Comparison of ENCODE assay signal across 13 mouse cellular contexts in the genomic region with DNA sequence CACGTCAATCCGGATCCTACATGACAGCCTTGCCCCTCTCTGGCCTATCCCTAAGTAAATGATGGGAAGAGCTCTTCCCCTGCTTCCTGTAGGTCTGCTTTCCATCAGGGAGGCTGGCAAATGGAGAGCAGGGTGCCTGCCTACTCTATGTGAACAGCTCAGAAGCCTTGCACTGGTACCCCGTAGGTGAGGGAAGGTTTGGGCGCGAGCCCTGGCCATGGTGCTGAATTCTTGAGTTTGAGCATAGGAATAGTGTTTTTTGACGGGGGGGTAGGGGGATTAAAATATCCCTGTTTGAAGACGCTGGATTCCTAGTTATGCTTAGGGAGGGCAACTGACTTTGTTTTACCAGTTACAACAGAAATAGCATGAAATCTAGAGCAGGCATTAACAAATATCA.
DNase-seq lines count a peak whose midpoint lies in the region; ATAC-seq lines count a peak whose summit lies in the region.
"Had no signal": no experiment of that assay in that cellular context is flagged by ENCODE, and none has a peak within 500 bp of the region (broad histone marks: within the 10 kb centered on the region; RNA-seq: fewer than 3 reads in every experiment).

No protein-coding gene starts in this region.

- H3K4me3 ChIP-seq in liver, embryonic 11.5 days (ENCODE audit: low read depth, low read length) = no peak overlapping the region
- H3K4me3 ChIP-seq in embryonic facial prominence, embryonic 11.5 days (ENCODE audit: low read depth, low read length) = no peak overlapping the region
- H3K4me3 ChIP-seq: limb, embryonic 15.5 days had no signal

- no peak overlapping the region for H3K9ac ChIP-seq in liver, embryonic 11.5 days (ENCODE audit: low read depth, low read length)
- no peak overlapping the region for H3K9ac ChIP-seq in embryonic facial prominence, embryonic 11.5 days (replicated peaks; ENCODE audit: low read length)
- H3K9ac ChIP-seq: limb, embryonic 15.5 days had no signal

- no peak overlapping the region for H3K27ac ChIP-seq in liver, embryonic 11.5 days (ENCODE audit: low read depth, low read length)
- H3K27ac ChIP-seq in embryonic facial prominence, embryonic 11.5 days (replicated peaks; ENCODE audit: low read depth, low read length) = no peak overlapping the region
- H3K27ac ChIP-seq: limb, embryonic 15.5 days had no signal

- no peaks in the 10 kb centered on the region for H3K27me3 ChIP-seq in liver, embryonic 11.5 days (replicated peaks; ENCODE audit: control insufficient read depth, insufficient read depth, low read length)
- no peaks in the 10 kb centered on the region for H3K27me3 ChIP-seq in embryonic facial prominence, embryonic 11.5 days (ENCODE audit: control insufficient read depth, insufficient read depth, low read length)
- H3K27me3 ChIP-seq: limb, embryonic 15.5 days had no signal

- 42% methylated on average over 7 of the region's 7 CpGs for WGBS in liver, embryonic 11.5 days
- WGBS in embryonic facial prominence, embryonic 11.5 days = 48% methylated on average over 7 of the region's 7 CpGs

- no peaks in the 10 kb centered on the region for H3K36me3 ChIP-seq in liver, embryonic 11.5 days (ENCODE audit: control insufficient read depth, insufficient read depth, low read length)
- no peaks in the 10 kb centered on the region for H3K36me3 ChIP-seq in embryonic facial prominence, embryonic 11.5 days (replicated peaks; ENCODE audit: control insufficient read depth, insufficient read depth, low read depth, low read length)
- H3K36me3 ChIP-seq: limb, embryonic 15.5 days had no signal

- peak; percentile 9 to 58 for DNase-seq in adrenal gland, adult (ENCODE audit: inconsistent age in 2 of 2, low spot score in 1 of 2)
- no peak for DNase-seq in adrenal gland, adult 8-10 months
- DNase-seq in liver = peak; percentile 3
- DNase-seq in liver, embryonic 11.5 days (ENCODE audit: low spot score) = no peak
- DNase-seq in Muller cell, postnatal 12 days (ENCODE audit: inconsistent ontology term) = peak; percentile 28
- DNase-seq in embryonic facial prominence, embryonic 11.5 days (ENCODE audit: low spot score) = peak; percentile 71
- no peak for DNase-seq in B cell, adult 2 months
- no peak for DNase-seq in cerebellum, adult 9-10 months
- DNase-seq: cerebellum, adult 9-11 months; gastrocnemius, postnatal 14 days; kidney, adult 11 months; lung, postnatal 4 days had no signal

- no peaks in the 10 kb centered on the region for H3K9me3 ChIP-seq in liver, embryonic 11.5 days (ENCODE audit: control insufficient read depth, low read length)
- H3K9me3 ChIP-seq in embryonic facial prominence, embryonic 11.5 days (replicated peaks; ENCODE audit: control insufficient read depth, low read length) = no peaks in the 10 kb centered on the region
- H3K9me3 ChIP-seq: limb, embryonic 15.5 days had no signal

- H3K4me2 ChIP-seq in liver, embryonic 11.5 days = no peak overlapping the region
- no peak overlapping the region for H3K4me2 ChIP-seq in embryonic facial prominence, embryonic 11.5 days (ENCODE audit: low read depth, low read length)
- H3K4me2 ChIP-seq: limb, embryonic 15.5 days had no signal

- no peaks in the 10 kb centered on the region for H3K4me1 ChIP-seq in liver, embryonic 11.5 days (replicated peaks; ENCODE audit: control insufficient read depth, insufficient read depth, low read length)
- H3K4me1 ChIP-seq in embryonic facial prominence, embryonic 11.5 days (ENCODE audit: control insufficient read depth, insufficient read depth, low read length) = no peaks in the 10 kb centered on the region
- H3K4me1 ChIP-seq: limb, embryonic 15.5 days had no signal

- no peak for ATAC-seq in liver, embryonic 11.5 days (replicated peaks; ENCODE audit: low FRiP score)
- ATAC-seq in embryonic facial prominence, embryonic 11.5 days (replicated peaks; ENCODE audit: insufficient number of reproducible peaks, low FRiP score, low TSS enrichment, low read depth) = no peak

Comparison
In these comparisons a context has a peak if more than half of its experiments do, and no peak if none do; other contexts are left out.
1. DNase-seq: peak in adrenal gland, adult (2 of 2), liver (single experiment), Muller cell, postnatal 12 days (single experiment) and embryonic facial prominence, embryonic 11.5 days (single experiment); none in adrenal gland, adult 8-10 months (single experiment), liver, embryonic 11.5 days (single experiment), B cell, adult 2 months (0 of 2) and cerebellum, adult 9-10 months (single experiment).